Mouse (Mus musculus) spleen, adult 2 months (tissue): ENCODE measurements at regions not wholly inside any gene's neighbourhood (a gene's known extent, or its start where the extent isn't known, plus 50 kb on each side); places are given as distances from the start of the nearest gene placed in this dataset.

Source experiments
- CTCF ChIP-seq: fragments of 200-500 bp; IDR thresholded peaks from 2 replicates; pipeline ENCODE4 v1.5.1; 2011; ENCODE audit warnings: mild to moderate bottlenecking, inconsistent platforms; ENCODE audit not compliant: insufficient read depth, insufficient read length, insufficient replicate concordance; ENCODE audit errors: extremely low read depth
- POLR2A ChIP-seq: fragments of 200-500 bp; IDR thresholded peaks from 2 replicates; pipeline ENCODE4 v1.6.1; 2011; ENCODE audit warnings: low read depth, low read length, inconsistent platforms

DNA sequence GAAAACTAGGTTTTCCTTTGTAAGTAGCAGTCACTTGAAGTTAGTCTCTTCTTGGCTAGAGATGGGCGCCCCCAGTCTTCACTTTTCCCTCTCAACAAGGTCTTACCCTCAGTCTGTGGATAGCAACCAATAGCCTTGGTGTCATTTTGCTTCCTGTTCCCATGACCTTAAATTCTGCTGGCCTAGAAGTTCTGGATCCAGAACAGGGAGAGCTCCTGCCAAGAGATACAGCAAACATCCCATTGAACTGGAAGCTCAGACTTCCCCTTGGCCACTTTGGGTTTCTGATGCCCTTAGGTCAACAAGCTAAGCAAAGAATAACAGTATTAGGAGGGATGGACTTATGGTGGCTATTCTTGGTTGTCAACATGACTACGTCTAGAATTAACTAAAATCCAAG is 64.5 kb downstream of the Dusp6 start:
- no peak for TF ChIP-seq CTCF
- no peak for TF ChIP-seq POLR2A
